In genomic region chr13:56362238-56362637, GRCm38 (mm10) we compare ENCODE assay signal across 24 mouse cellular contexts.
DNase-seq lines count a peak whose midpoint lies in the region; ATAC-seq and TF ChIP-seq lines count a peak whose summit lies in the region.
"Had no signal": no experiment of that assay in that cellular context is flagged by ENCODE, and none has a peak within 500 bp of the region (broad histone marks: within the 10 kb centered on the region; RNA-seq: fewer than 3 reads in every experiment).

No protein-coding gene starts in this region.

- TF ChIP-seq CTCF in stomach, postnatal 0 days (IDR thresholded peaks at IDR 0.05; ENCODE audit: low read depth) = no peak
- no peak for TF ChIP-seq CTCF in midbrain, postnatal 0 days (IDR thresholded peaks at IDR 0.05)

- H3K27ac ChIP-seq in embryonic facial prominence, embryonic 13.5 days = peak overlapping the region; percentile 44; the same call in 1 of the 2 replicates
- H3K27ac ChIP-seq in embryonic facial prominence, embryonic 10.5 days (replicated peaks) = no peak overlapping the region
- H3K27ac ChIP-seq in stomach, postnatal 0 days (replicated peaks) = no peak overlapping the region
- H3K27ac ChIP-seq in midbrain, postnatal 0 days (ENCODE audit: low read depth, low read length) = no peak overlapping the region
- H3K27ac ChIP-seq: gastrocnemius, adult 2 months; hindbrain, embryonic 10.5 days; hindbrain, embryonic 13.5 days; intestine, embryonic 15.5 days had no signal

- no peak for TF ChIP-seq EP300 in stomach, postnatal 0 days (optimal IDR thresholded peaks at IDR 0.05)

- peaks cover 23% of the 10 kb centered on the region for H3K4me1 ChIP-seq in embryonic facial prominence, embryonic 13.5 days
- peaks cover 19% of the 10 kb centered on the region for H3K4me1 ChIP-seq in embryonic facial prominence, embryonic 10.5 days
- H3K4me1 ChIP-seq in stomach, postnatal 0 days (replicated peaks; ENCODE audit: control insufficient read depth, insufficient read depth) = no peaks in the 10 kb centered on the region; the same call in none of the 2 replicates
- no peaks in the 10 kb centered on the region for H3K4me1 ChIP-seq in midbrain, postnatal 0 days (ENCODE audit: insufficient read depth, low read length)
- H3K4me1 ChIP-seq: hindbrain, embryonic 10.5 days; hindbrain, embryonic 13.5 days; intestine, embryonic 15.5 days had no signal

- no peaks in the 10 kb centered on the region for H3K27me3 ChIP-seq in embryonic facial prominence, embryonic 13.5 days
- H3K27me3 ChIP-seq in embryonic facial prominence, embryonic 10.5 days (replicated peaks; ENCODE audit: low read depth, poor library complexity, severe bottlenecking) = no peaks in the 10 kb centered on the region
- H3K27me3 ChIP-seq in stomach, postnatal 0 days (ENCODE audit: control insufficient read depth, insufficient read depth, low read length) = no peaks in the 10 kb centered on the region
- H3K27me3 ChIP-seq in midbrain, postnatal 0 days (ENCODE audit: insufficient read depth, low read length) = no peaks in the 10 kb centered on the region
- H3K27me3 ChIP-seq: hindbrain, embryonic 13.5 days; intestine, embryonic 15.5 days had no signal

- 75% methylated on average over 4 of the region's 4 CpGs for WGBS in embryonic facial prominence, embryonic 13.5 days
- WGBS in embryonic facial prominence, embryonic 10.5 days = 75% methylated on average over 4 of the region's 4 CpGs
- WGBS in stomach, postnatal 0 days = 44% methylated on average over 4 of the region's 4 CpGs
- 75% methylated on average over 4 of the region's 4 CpGs for WGBS in midbrain, postnatal 0 days

- H3K4me2 ChIP-seq in embryonic facial prominence, embryonic 13.5 days = no peak overlapping the region
- H3K4me2 ChIP-seq in stomach, postnatal 0 days (replicated peaks; ENCODE audit: low read depth) = no peak overlapping the region
- H3K4me2 ChIP-seq in midbrain, postnatal 0 days (ENCODE audit: low read depth, low read length, poor library complexity, severe bottlenecking) = no peak overlapping the region
- H3K4me2 ChIP-seq: heart, embryonic 11.5 days; hindbrain, embryonic 13.5 days; intestine, embryonic 15.5 days had no signal

- H3K9ac ChIP-seq in embryonic facial prominence, embryonic 13.5 days = no peak overlapping the region
- H3K9ac ChIP-seq in stomach, postnatal 0 days (ENCODE audit: low read length) = no peak overlapping the region
- H3K9ac ChIP-seq in midbrain, postnatal 0 days (replicated peaks; ENCODE audit: low read length, poor library complexity, severe bottlenecking) = no peak overlapping the region
- H3K9ac ChIP-seq: forebrain, postnatal 0 days; hindbrain, embryonic 13.5 days; intestine, embryonic 15.5 days had no signal

- no peak for DNase-seq in embryonic facial prominence, embryonic 10.5 days (ENCODE audit: low spot score)
- peak; percentile 54 for DNase-seq in lung, postnatal 10 days
- DNase-seq in lung, adult 18-20 months = no peak
- DNase-seq in stomach, postnatal 0 days (ENCODE audit: low spot score) = no peak
- no peak for DNase-seq in midbrain, postnatal 0 days (ENCODE audit: low spot score)
- DNase-seq: adrenal gland, postnatal 10 days; adrenal gland, postnatal 36 days; B cell, adult 2 months; cerebellum, adult 18-20 months; cerebellum, adult 9-10 months; cerebellum, postnatal 14 days; forebrain, postnatal 0 days; gastrocnemius, adult 2 months; gastrocnemius, postnatal 14 days; heart, adult 11 months; heart, postnatal 36 days had no signal

- ATAC-seq in embryonic facial prominence, embryonic 13.5 days (ENCODE audit: insufficient number of reproducible peaks, insufficient read depth, low FRiP score, low TSS enrichment, low read depth) = no peak
- peak; percentile 64 for ATAC-seq in stomach, postnatal 0 days (ENCODE audit: low FRiP score, low TSS enrichment)
- ATAC-seq in midbrain, postnatal 0 days (ENCODE audit: low FRiP score) = no peak
- ATAC-seq: forebrain, embryonic 14.5 days; forebrain, postnatal 0 days; hindbrain, embryonic 16.5 days; intestine, embryonic 15.5 days had no signal

- no peaks in the 10 kb centered on the region for H3K36me3 ChIP-seq in embryonic facial prominence, embryonic 13.5 days
- no peaks in the 10 kb centered on the region for H3K36me3 ChIP-seq in embryonic facial prominence, embryonic 10.5 days (replicated peaks)
- no peaks in the 10 kb centered on the region for H3K36me3 ChIP-seq in stomach, postnatal 0 days (ENCODE audit: control insufficient read depth, insufficient read depth, low read length)
- H3K36me3 ChIP-seq in midbrain, postnatal 0 days (ENCODE audit: insufficient read depth, low read length) = no peaks in the 10 kb centered on the region
- H3K36me3 ChIP-seq: G1E; hindbrain, embryonic 10.5 days; hindbrain, embryonic 13.5 days; intestine, embryonic 15.5 days had no signal

- H3K9me3 ChIP-seq in embryonic facial prominence, embryonic 13.5 days = no peaks in the 10 kb centered on the region
- H3K9me3 ChIP-seq in embryonic facial prominence, embryonic 10.5 days = no peaks in the 10 kb centered on the region
- H3K9me3 ChIP-seq in stomach, postnatal 0 days (ENCODE audit: control insufficient read depth, low read length) = no peaks in the 10 kb centered on the region
- H3K9me3 ChIP-seq in midbrain, postnatal 0 days (ENCODE audit: low read length) = no peaks in the 10 kb centered on the region
- H3K9me3 ChIP-seq: hindbrain, embryonic 10.5 days; hindbrain, embryonic 13.5 days; intestine, embryonic 15.5 days had no signal

- H3K4me3 ChIP-seq in embryonic facial prominence, embryonic 13.5 days = no peak overlapping the region
- no peak overlapping the region for H3K4me3 ChIP-seq in embryonic facial prominence, embryonic 10.5 days
- H3K4me3 ChIP-seq in stomach, postnatal 0 days (ENCODE audit: low read depth, low read length) = no peak overlapping the region
- H3K4me3 ChIP-seq in midbrain, postnatal 0 days (ENCODE audit: low read depth, low read length) = no peak overlapping the region
- H3K4me3 ChIP-seq: gastrocnemius, adult 2 months; hindbrain, embryonic 10.5 days; hindbrain, embryonic 13.5 days; intestine, embryonic 15.5 days had no signal
